Mouse (Mus musculus) B cell, adult 2 months (primary cell): ENCODE results near the gene Lrrc3.
"Not testable (repeated sequence)": the region's sequence is repeated elsewhere in the genome, so short reads cannot be mapped to it uniquely, and the experiment has no call there.

Experiments used
- DNase-seq, 2 experiments: peaks; one replicate each; pipeline ENCODE4 v3.0.0; 2022

Gene Lrrc3

GRCm38 (mm10) chr10:77902211-77902893, at the start of gene Lrrc3:
Lrrc3 (minus strand) TSS chr10:77902536.
- peak; percentile 49 for DNase-seq

DNA sequence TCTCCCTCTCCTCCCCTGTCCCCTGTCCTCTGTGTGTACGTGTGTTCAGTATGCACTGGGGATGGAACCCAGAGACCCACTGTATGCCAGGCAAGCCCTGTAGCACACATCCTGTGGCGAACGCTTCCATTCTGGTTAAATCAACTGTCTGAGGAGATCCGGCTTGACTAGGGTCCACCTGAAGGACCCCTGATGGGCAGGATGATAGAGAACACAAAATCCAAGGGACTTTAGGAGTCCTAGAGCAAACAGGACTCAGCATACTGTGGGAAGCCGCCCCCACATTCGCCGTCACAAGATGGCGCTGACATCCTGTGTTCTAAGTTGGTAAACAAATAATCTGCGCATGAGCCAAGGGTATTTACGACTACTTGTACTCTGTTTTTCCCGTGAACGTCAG, 48.1 kb upstream of the Lrrc3 start:
- DNase-seq, result not testable (repeated sequence)

DNA sequence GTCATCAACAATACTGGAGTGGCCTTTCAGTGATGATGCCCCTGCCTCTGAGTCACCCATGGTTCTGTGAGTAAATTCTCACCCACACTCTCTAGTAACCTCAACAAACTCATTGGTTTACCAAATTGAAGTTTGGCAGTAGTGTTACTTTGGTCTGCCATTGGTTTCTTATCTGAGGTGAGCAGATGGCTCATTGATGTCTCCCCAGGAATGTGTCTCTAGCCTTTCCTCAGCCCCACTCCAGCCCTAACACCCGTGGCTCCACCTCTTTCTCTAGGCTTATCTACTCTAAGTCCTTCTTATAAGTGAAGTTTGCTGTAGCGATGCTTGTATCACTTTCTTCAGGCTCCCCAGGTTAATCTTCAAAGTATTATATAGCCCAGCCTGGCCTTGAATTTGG, 37.3 kb upstream of the Lrrc3 start:
- DNase-seq, result no peak

GRCm38 (mm10) chr10:77927375-77927774, 25.0 kb upstream of the Lrrc3 start:
- DNase-seq, result no peak

GRCm38 (mm10) chr10:77926140-77926539, 23.8 kb upstream of the Lrrc3 start:
- DNase-seq, result peak; percentile 85 to 89

GRCm38 (mm10) chr10:77922681-77923080, 20.3 kb upstream of the Lrrc3 start:
- DNase-seq, result no peak

DNA sequence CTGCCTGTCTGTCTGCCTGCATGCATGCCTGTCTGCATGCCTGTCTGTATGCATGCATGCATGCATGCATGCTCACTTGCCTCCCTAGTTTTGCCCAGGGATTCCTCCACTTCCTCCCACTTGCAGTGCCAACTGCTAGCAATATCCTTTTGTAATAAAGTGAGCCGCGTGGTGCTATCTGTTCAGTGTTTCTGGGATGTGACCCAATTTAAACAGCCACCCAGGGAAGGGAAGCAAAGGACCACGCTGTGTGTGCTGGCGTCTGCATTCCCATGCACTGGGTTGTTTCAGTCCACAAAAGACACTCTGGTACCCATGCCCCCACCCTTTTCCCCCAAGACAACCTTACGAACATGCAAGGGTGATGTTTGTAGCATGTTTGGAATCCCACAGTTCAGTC, 18.7 kb upstream of the Lrrc3 start:
- DNase-seq, result no peak

- peak; percentile 81 for DNase-seq
Observed at GRCm38 (mm10) chr10:77916636-77917335, 14.4 kb upstream of the Lrrc3 start.

GRCm38 (mm10) chr10:77913292-77913691, 11.0 kb upstream of the Lrrc3 start:
- no peak for DNase-seq

- DNase-seq, result no peak
Observed at GRCm38 (mm10) chr10:77912605-77913004, 10.3 kb upstream of the Lrrc3 start.

DNA sequence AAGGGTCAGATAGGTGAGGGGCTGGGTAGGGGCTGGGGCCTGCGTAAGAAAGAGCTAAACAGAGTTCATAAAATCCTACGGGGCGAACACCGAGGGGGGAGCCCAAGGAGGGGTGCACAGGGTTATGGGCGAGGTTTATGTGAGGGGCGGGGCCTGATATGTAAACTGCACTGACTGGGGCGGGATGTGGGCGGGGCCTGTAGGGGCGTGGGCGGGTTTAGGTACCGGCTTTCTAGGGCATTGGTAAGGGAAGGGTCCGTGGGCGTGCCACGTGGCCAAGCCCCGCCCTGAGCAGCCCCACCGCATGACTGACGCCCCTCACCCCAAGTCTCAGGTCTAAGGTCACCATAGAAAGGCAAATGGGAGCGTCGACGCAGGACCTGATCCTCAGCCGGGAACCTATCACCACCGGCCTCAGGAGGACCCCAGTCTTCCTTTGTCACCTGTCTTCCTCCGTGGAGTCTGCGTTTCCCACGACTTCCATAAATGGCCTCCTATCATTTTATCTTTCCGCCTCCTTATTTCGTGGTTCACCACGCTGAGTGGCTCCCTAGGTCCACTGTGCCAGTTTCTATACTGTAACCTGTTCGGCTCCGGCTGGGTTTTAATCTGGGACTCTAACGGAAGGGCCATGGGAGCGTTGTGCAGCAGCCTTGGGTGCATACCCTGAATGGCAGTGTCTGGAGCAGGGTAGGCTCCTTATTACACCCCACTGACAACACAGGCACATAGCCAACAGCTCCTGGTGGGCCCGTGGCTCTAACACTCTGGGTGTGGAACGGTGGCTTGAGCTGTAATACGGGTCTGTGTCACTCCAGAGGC, 769 bp upstream of the Lrrc3 start:
- peak; percentile 49 to 58 for DNase-seq

DNA sequence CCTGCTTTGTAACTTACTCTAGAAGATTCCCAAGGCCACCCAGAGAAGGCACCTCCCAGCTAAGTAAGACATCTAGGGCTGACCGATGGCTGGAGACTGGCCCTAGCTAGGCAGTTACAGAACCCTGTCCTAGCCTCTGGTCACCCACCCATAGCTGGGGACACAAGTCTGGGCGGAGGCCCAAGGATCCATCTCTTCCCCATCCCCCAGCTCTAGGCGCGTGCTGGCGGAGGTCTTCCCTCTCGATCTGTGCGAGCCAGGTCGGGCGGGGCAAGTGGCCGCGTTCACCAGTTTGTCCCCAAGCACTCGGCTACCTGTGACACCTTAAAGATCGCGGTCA, 495 bp downstream of the Lrrc3 start:
- DNase-seq, result no peak

GRCm38 (mm10) chr10:77900903-77901818, 1.2 kb downstream of the Lrrc3 start:
- no peak for DNase-seq

- DNase-seq, result no peak
Observed at GRCm38 (mm10) chr10:77900126-77900525, 2.2 kb downstream of the Lrrc3 start.

- DNase-seq, result no peak
Observed at GRCm38 (mm10) chr10:77895562-77895961, 6.8 kb downstream of the Lrrc3 start.

- peak in 1 of 2 experiments; percentile 18 for DNase-seq
Observed at GRCm38 (mm10) chr10:77890987-77891565, 11.3 kb downstream of the Lrrc3 start.

DNA sequence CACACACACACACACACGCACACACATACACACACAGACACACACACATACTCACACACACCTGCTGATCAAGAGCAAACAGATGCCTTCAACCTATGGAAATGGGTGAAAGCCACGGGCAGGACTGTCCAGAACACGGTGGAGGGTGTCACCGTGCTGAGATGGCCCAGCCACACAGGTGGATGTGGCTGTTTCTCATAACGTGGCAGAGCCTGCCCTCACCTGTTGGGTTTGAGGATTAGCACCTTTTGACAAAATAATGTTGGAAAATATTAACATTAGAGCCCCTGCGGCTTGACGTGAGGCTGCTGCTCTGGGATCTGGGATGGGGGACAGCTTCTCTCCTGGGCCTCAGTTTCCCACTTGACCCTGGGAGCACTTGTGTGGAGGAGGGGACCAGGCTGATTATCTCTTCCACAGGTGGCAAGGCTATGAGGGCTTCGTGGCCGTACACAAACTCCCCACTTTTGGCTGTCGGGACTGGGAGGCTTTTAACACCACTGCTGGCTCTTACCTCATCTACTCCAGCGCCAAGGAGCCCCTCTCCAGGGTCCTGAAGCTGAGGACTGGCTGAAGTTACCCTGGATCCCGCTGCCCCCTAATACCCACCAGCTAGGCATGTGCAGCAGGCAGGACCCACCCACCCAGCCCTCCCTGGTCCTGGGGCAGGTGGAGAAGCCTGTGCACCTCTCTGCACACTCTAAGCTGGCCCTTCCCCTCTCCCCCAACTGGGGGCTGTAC, 16.2 kb downstream of the Lrrc3 start:
- DNase-seq, result no peak

GRCm38 (mm10) chr10:77882553-77882952, 19.8 kb downstream of the Lrrc3 start:
- DNase-seq, result no peak

DNA sequence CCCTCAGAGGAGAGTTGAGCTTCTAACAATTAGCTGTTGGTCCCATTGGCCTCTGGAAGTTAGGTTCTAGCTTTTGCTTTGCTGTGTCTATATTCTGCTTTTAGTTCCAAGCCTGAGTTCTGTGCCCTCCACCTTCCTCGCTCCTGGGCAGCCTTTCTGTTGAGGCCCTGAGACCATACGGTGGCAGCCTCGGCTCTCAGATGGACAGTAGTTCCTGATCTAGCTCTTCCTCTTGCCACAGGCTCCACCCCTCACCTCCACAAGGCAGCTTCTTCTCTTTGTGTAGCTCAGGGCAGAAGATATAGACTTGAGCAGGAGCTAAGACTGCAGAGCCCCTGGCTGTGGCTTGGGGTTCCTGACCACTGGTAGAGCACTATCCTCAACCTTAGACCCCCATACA, 22.0 kb downstream of the Lrrc3 start:
- no peak for DNase-seq

- DNase-seq, result peak; percentile 21 to 31
Observed at GRCm38 (mm10) chr10:77878985-77879384, 23.4 kb downstream of the Lrrc3 start.

DNA sequence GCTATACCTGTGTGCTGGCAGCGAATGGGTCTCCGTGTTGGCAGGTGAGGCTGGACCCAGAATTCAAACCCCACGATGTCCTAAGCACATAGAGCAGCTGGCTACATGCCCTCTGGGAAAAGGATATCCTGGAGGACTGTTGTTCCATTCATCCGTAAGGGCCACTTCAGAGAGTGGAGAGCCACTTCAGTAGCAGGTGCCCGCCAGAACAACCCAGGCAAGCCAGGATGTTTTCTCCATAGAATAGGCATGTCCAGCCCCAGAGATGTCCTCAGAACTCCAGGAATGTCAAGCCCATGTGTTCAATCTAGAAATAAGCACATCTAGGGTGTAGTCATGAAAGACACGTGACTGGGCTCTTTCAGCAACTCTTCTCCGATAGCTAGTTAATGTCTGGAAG, 32.7 kb downstream of the Lrrc3 start:
- no peak for DNase-seq

DNA sequence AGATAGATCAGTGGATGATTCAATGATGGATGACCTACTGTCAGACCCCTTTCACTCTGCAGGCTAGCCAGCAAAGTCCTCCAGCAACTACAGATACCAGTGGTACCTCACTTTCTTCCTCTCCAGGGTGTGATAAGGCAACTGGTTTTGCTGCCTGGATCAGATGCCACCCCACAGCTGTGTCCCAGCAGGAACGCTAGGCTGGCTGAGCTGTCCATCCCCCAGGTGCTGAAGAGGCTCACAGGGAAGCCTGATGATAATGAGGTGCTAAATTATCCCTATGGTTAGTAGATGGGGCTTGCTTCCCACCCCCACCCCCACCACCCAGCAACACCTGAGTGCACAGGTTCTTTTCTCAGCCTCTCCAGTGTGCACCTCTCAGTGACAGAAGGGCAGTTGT, 34.8 kb downstream of the Lrrc3 start:
- no peak for DNase-seq
